Mouse (Mus musculus) testis, postnatal 14 days (tissue): ENCODE results near the gene Pcgf3.

Experiments
- DNase-seq: peaks from one replicate; pipeline ENCODE4 v3.0.0; 2021; ENCODE audit warnings: low spot score

Gene Pcgf3

GRCm38 (mm10) chr5:108554041-108554440, 93.0 kb downstream of the Pcgf3 start:
- DNase-seq: no peak
